Mouse (Mus musculus): ENCODE data around the gene G0s2.
"Not testable (repeated sequence)": the region's sequence is repeated elsewhere in the genome, so short reads cannot be mapped to it uniquely, and the experiment has no call there.

The G0s2 gene

DNA sequence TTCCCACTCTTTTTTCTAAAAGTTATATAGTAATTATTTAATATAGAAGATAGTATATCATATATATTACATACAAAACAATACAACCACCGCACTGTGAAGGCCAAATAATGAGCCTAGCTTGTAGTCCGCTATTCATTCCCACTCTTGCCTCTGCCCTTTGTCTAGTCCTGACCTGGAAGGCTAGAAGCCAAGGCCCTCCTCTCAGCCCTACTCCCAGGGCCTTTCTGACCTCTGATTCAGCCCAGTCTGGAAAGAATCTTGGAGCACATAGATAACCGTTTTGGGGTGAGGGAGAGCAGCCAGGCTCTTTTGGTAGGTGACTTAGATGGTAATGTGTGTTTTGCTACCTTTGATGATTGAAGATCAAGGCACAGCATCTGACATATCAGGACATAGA lies 20.9 kb upstream of the G0s2 start:
- POLR2A ChIA-PET = interaction anchor here in 1 of 4 experiments (0.8 kb wide), 1 partner anchor 89 kb away, joined by 3 read pairs; no protein-coding TSS in a partner anchor
- CTCF ChIA-PET = interaction anchor here in 1 of 4 experiments (0.7 kb wide), 1 partner anchor 305 kb away, joined by 3 read pairs; no protein-coding TSS in a partner anchor

DNA sequence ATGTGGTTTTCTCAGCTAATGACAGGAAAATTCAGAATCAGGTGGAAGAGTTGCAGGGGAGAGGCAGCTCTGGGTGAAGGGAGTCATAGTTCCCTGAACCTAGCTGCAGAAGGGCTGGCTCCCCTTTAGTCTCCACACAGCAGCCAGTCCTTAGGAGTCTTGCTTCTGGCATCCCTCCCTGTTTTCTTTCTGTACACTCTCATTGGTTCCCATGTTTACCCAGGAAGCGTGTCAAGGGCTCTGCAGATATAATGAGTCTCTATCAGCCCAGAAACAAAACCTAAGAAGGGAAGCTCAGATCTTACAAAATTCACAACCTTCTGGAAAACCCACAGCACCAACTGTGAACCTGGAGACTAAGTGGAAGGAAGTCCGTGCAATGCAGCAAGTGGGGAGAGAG lies 20.0 kb upstream of the G0s2 start:
- POLR2A ChIA-PET = interaction anchor here in 2 of 4 experiments (0.7 to 2.1 kb wide), 2 partner anchors 9 to 29 kb away, joined by 3 to 5 read pairs; no protein-coding TSS in a partner anchor
- CTCF ChIA-PET = no interaction called here

DNA sequence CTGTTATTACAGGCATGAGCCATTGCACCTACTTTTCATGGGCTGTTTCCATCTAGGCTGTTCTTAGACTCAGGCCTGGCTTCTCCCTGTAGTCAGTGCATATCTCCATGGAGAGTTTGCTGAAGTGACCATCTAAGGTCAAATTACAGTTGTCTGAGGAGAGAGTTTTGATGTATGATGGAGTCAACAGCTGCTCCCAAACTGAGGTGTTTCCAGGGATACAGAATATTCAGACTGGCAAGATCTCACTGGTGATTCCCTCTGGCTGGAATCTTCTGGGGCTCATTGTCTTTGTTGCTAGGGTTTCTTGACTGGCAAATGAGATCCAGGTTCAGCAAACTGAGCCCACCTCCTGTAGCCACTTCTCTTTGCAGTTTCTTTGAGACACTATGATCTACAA lies 17.7 kb upstream of the G0s2 start:
- ChIA-PET CTCF (no interaction called here), POLR2A (interaction anchor here in 1 of 4 experiments (0.6 to 0.7 kb wide), 2 partner anchors 19 to 469 kb away, joined by 3 to 4 read pairs; no protein-coding TSS in a partner anchor)

- ChIA-PET POLR2A (no interaction called here), CTCF (no interaction called here)
Observed at GRCm38 (mm10) chr1:193289914-193290313, 16.9 kb upstream of the G0s2 start.

DNA sequence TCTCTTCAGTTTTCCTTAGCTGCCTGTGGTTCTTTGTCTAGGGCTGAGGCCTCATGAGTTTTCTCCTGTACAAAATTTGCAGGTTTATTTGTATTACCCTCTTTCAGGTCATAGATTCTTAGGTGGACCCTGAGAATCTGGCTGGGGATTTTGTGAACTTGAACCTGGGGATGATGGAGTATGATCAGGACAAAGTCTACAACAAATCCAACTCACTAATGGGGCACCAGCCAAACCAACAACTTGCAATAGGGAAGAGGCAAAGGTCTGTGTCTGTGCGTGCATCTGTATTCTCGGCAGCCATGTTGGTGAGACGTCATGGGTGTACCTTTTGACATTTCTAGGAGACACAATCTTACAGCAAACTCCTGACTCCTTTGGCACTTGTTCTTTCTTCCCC lies 16.1 kb upstream of the G0s2 start:
- ChIA-PET CTCF (no interaction called here), POLR2A (no interaction called here)

DNA sequence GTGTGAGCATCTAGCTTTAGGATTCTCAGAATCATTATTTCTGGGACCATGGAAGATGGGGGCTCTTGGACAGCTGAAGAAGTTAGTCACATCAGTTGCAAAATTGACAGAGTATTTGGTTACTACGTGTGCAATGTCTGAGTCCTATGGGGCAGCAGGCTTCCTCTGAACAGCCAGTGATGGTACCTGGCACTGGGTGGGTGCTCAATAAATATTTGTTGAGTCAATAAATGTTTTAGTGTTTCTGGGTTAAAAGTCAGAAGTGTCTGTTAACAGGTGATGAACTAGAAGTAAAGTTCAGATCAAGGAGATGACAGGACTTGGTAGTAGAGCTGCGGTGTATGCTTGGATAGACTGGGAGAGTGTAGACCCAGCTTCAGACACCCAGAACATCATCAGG lies 14.6 kb upstream of the G0s2 start:
- ChIA-PET POLR2A (no interaction called here), CTCF (no interaction called here)

- POLR2A ChIA-PET = interaction anchor here in 1 of 4 experiments (0.6 kb wide), 1 partner anchor 143 kb away, joined by 3 read pairs; no protein-coding TSS in a partner anchor
- CTCF ChIA-PET = not testable (repeated sequence)
Observed at GRCm38 (mm10) chr1:193285766-193286325, 12.8 kb upstream of the G0s2 start.

DNA sequence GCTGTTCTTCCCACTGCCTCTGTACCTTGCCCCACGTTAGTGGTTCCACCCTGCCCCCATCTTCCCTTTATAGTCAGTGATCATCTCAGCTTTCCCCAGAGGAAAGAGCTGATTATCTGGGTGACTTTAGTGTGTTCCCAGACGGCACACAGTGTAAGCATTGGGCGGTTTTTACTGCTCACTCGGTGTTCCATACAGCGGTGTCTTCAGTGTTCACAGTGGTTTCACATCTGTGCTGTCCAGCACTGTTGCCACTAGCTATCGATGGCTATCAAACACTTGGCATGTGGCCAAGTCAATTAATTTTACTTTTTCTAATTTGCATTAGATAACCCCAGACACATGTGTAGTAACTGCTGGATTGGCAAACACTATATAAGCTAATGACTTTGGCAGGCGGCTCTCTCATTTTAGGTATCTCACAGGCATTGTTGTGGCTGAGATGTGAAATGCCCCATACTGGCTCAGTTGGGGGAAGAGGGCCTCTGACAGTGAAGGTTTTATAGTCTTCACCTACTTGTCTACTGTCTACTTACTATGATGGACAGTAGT lies 11.3 kb upstream of the G0s2 start:
- CTCF ChIA-PET = no interaction called here

DNA sequence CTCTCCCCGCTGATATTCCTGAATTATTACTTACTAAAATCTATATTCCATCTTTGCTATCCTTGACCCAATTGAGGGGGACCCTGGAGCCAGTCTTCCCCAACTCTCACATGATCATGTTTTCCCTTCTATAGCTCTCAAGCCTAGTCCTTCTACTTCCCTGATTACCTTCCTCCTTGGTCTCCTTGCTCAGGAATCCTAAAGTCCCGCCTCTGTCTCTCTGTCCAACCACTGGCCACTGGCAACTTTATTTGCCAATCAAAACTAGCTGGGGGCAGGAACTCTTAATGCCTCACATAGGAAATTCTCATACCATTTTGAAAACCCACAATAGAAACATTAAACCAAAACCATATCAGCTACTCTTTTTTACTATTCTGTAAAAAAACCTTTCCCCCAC lies 8.3 kb upstream of the G0s2 start:
- ChIA-PET POLR2A (interaction anchor here in 1 of 4 experiments (1.4 kb wide), 1 partner anchor 9 kb away, joined by 4 read pairs; the partner anchor contains the start of gene G0s2), CTCF (interaction anchor here in 1 of 4 experiments (0.7 to 0.8 kb wide), 2 partner anchors 95 to 1618 kb away, joined by 3 to 4 read pairs; no protein-coding TSS in a partner anchor)

More for the DNA sequence above, 11.3 kb upstream of the G0s2 start:
- POLR2A ChIA-PET = no interaction called here

- ChIA-PET CTCF (interaction anchor here in 1 of 4 experiments (0.6 kb wide), 1 partner anchor 17 kb away, joined by 7 read pairs; no protein-coding TSS in a partner anchor), POLR2A (no interaction called here)
Observed at GRCm38 (mm10) chr1:193279492-193279891, 6.5 kb upstream of the G0s2 start.

GRCm38 (mm10) chr1:193278414-193279045 lies 5.5 kb upstream of the G0s2 start:
- ChIA-PET CTCF (no interaction called here), POLR2A (interaction anchor here in 1 of 4 experiments (0.8 to 1.1 kb wide), 2 partner anchors 28 to 49 kb away, joined by 3 to 4 read pairs; no protein-coding TSS in a partner anchor)

DNA sequence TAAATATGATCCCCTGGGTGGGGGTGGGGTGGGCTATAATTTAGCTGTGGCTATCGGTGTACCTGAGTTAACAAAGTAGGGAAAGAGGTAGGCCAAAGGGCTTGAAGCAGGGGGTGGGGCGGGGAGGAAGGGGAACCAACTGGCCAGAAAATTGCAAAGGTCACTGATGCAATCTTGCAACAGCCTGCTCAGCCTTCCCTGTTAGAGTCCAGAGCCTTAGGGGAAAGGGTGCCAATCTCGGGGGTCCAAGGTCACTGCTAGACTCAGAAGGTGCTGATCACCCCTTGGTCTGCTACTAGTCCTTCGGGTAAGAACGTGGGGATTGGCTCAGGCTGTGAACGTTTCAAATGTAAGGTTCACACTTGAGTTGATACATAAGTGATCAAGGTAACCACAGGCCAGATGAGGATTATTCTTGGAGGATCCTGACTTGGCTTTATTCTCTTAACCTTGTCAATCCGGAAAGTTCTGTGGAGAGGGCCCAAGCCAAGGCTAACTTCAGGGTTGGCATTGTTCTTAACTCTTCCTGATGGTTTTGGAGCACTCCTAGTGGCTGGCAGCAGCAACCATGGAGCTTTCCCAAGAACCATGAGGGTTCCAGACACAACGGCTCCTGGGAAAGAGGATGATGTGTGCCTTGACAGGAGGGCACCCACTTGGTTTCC lies 1.5 kb upstream of the G0s2 start:
- CTCF ChIA-PET = interaction anchor here in 1 of 4 experiments (1.0 kb wide), 1 partner anchor 100 kb away, joined by 3 read pairs; no protein-coding TSS in a partner anchor
- POLR2A ChIA-PET = interaction anchor here in 3 of 4 experiments (0.6 to 0.7 kb wide), 5 partner anchors 40 to 577 kb away, joined by 3 to 7 read pairs (median 4); no protein-coding TSS in a partner anchor

GRCm38 (mm10) chr1:193272137-193272915 lies 691 bp downstream of the G0s2 start:
- ChIA-PET POLR2A (interaction anchor here in 3 of 4 experiments (0.5 to 1.8 kb wide), 16 partner anchors 9 to 1102 kb away, joined by 3 to 7 read pairs (median 4); no protein-coding TSS in a partner anchor), CTCF (interaction anchor here (0.5 to 2.8 kb wide), 11 partner anchors 52 to 147 kb away, joined by 3 to 13 read pairs (median 5); no protein-coding TSS in a partner anchor)

- POLR2A ChIA-PET = interaction anchor here in 3 of 4 experiments (0.6 to 1.7 kb wide), 5 partner anchors 19 to 59 kb away, joined by 3 to 4 read pairs (median 4); no protein-coding TSS in a partner anchor
- CTCF ChIA-PET = interaction anchor here in 2 of 4 experiments (1.4 to 2.8 kb wide), 2 partner anchors 53 to 111 kb away, joined by 3 to 7 read pairs; no protein-coding TSS in a partner anchor
Observed at GRCm38 (mm10) chr1:193270965-193271763, 1.9 kb downstream of the G0s2 start.

DNA sequence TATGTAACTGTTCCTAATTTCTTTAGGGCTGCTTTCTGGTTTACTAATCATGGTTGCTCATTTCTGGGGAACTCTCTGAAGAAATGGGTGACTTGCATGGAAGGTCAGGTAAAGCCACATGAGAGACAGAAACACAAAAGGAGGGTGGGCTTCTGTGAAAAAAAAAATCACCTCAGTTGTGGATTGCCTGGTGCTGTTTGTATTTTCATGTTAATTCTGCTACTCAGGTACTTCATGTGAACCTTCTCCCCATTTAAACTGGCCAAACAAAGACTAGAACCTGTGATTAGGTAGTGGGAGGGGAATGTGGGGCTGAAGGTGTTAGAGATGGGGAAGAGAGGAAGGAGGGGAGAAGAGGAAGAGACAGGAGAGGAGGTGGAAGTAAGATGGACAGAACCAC lies 7.3 kb downstream of the G0s2 start:
- POLR2A ChIA-PET = no interaction called here
- CTCF ChIA-PET = no interaction called here

- ChIA-PET POLR2A (no interaction called here), CTCF (no interaction called here)
Observed at GRCm38 (mm10) chr1:193263955-193264598, 8.9 kb downstream of the G0s2 start, which contains the start of gene Hsd11b1. Gene Hsd11b1, minus strand, starts transcription at chr1:193264075.

All from embryonic stem cell, embryonic (primary cell).